Mouse (Mus musculus) stomach, embryonic 15.5 days (tissue): ENCODE data around the gene Rfx4. TPM values are rescaled to one million over a fixed set of nuclear protein-coding genes. Genes with fewer than 3 reads are reported as not detected.

ENCODE experiments used
- ATAC-seq: fragments of 200-750 bp; cut with Nextera tagmentation; 2 replicates; pipeline ENCODE4 v1.8.0; 2017; ENCODE audit warnings: low read depth, moderate number of reproducible peaks, moderate TSS enrichment; ENCODE audit not compliant: insufficient read depth, low FRiP score
- H3K27ac ChIP-seq: fragments of 300-500 bp; sonication (generic); 2 replicates; pipeline ENCODE4 v1.5.1; 2015; ENCODE audit warnings: mild to moderate bottlenecking, inconsistent platforms
- H3K27me3 ChIP-seq: fragments of 300-500 bp; sonication (generic); replicated peaks from 2 replicates; pipeline ENCODE4 v1.6.1; 2015; ENCODE audit warnings: inconsistent platforms
- H3K36me3 ChIP-seq: fragments of 300-500 bp; sonication (generic); 2 replicates; pipeline ENCODE4 v1.6.1; 2015; ENCODE audit warnings: inconsistent platforms
- H3K4me1 ChIP-seq: fragments of 300-500 bp; sonication (generic); 2 replicates; pipeline ENCODE4 v1.6.1; 2015; ENCODE audit warnings: inconsistent platforms
- H3K4me2 ChIP-seq: fragments of 300-500 bp; sonication (generic); 2 replicates; pipeline ENCODE4 v1.6.1; 2015; ENCODE audit warnings: mild to moderate bottlenecking, inconsistent platforms
- H3K4me3 ChIP-seq: fragments of 300-500 bp; sonication (generic); replicated peaks from 2 replicates; pipeline ENCODE4 v1.5.1; 2015; ENCODE audit warnings: inconsistent platforms
- H3K9ac ChIP-seq: fragments of 300-500 bp; sonication (generic); 2 replicates; pipeline ENCODE4 v1.6.1; 2015; ENCODE audit warnings: inconsistent platforms
- H3K9me3 ChIP-seq: fragments of 300-500 bp; sonication (generic); 2 replicates; pipeline ENCODE4 v1.6.1; 2016; ENCODE audit warnings: inconsistent platforms
- WGBS: fragments of 180-500 bp; shearing (Covaris S2); methylation state at CpG from one replicate; pipeline ENCODE4 v1.1.7; 2015; 5-methylcytosine and 5-hydroxymethylcytosine counted together
- polyA plus RNA-seq: library from polyadenylated mRNA; unstranded; fragments of >200 nt; fragmentation: Nextera tagmentation; extraction: Ambion mirVana; gene quantifications from 2 replicates; pipeline ENCODE4 v1.2.1, GENCODE M21; 2015

The Rfx4 gene
- 0.04 and 0.08 TPM in 2 replicates for polyA plus RNA-seq

DNA sequence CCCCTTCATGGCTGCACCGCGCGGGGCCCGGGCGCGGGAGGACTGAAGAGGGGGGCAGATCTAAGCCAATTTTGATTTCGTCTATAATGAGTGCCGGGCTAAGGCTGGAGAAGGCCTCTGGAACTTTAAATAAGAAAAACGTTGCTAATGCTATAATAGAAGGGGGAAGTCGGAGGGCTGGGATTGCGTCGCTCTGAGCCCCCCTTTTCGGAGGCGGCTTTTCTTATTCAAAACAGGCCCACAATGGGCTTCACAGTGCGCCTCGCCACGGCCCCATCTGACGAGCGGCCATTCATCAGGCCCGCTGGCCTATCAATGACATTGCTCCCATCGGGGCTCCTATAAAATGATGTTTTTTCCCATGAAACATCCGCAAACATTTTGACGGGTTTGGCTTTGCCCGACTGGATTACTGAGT lies at the start of gene Rfx4:
TSS of gene Rfx4 (plus strand) at position 277 of the 418 bp plus-strand sequence.
- WGBS: 2% methylated on average over 24 of the region's 24 CpGs
- Histone ChIP-seq H3K27me3 (peaks cover 90% of the 10 kb centered on the region), H3K9me3 (no peaks in the 10 kb centered on the region), H3K36me3 (no peaks in the 10 kb centered on the region), H3K27ac (no peak within 1 kb of the TSS), H3K4me3 (peak within 1 kb of the TSS; percentile 34), H3K4me2 (peak within 1 kb of the TSS; percentile 60), H3K9ac (no peak within 1 kb of the TSS), H3K4me1 (peaks cover 41% of the 10 kb centered on the region)
- ATAC-seq: no peak

DNA sequence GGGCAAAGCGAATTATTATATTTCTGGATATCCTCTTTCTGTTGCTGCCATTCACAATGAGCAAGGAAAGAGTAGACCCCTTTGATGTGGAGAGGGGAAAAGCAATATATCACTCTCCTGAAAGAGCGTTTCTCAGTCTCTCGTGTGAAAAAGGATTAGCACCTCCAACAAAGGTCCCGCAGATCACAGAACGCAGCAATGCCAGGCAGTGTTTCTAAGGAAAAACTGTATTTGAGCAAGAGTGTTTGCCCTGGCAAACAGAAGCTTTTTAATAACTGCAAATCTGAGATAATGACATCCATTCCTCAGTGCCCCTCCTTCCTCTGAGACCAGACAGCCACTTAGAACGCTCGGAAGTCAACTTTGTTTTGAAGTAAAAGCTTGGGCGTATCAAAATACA lies 49.3 kb upstream of the Rfx4 start:
- H3K27me3 ChIP-seq: no peaks in the 10 kb centered on the region
- no peak overlapping the region for H3K4me3 ChIP-seq
- H3K4me1 ChIP-seq: no peaks in the 10 kb centered on the region; the same call in 1 of the 2 replicates
- no peaks in the 10 kb centered on the region for H3K9me3 ChIP-seq
- no peaks in the 10 kb centered on the region for H3K36me3 ChIP-seq
- no peak overlapping the region for H3K27ac ChIP-seq
- H3K9ac ChIP-seq: no peak overlapping the region
- no peak for ATAC-seq
- 37% methylated on average over 8 of the region's 8 CpGs for WGBS
- no peak overlapping the region for H3K4me2 ChIP-seq

DNA sequence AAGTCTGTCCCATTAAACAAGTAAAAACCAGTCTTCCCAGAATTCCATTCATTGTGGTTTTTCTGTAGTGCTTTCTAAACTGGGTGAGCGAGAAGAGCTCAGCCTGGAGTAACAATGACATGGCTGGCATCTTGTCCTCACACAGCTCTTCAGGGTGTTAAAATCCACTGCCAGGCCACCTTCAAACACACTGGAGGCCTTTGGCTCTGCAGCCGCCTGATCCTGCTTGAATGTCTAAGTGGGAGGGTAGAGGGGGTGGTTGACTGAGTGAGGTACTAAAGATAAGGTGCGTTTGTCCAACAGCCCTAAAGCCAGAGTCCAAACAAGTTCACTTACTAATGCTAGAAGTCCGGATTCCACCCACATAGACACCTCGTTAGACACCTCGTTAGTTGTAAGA lies 48.6 kb upstream of the Rfx4 start:
- H3K4me2 ChIP-seq: no peak overlapping the region
- WGBS: 50% methylated on average over 6 of the region's 6 CpGs
- no peaks in the 10 kb centered on the region for H3K27me3 ChIP-seq
- H3K27ac ChIP-seq: no peak overlapping the region
- H3K4me3 ChIP-seq: no peak overlapping the region
- ATAC-seq: peak; percentile 18; the same call in 1 of the 2 replicates
- H3K4me1 ChIP-seq: no peaks in the 10 kb centered on the region; the same call in 1 of the 2 replicates
- no peaks in the 10 kb centered on the region for H3K36me3 ChIP-seq
- H3K9me3 ChIP-seq: no peaks in the 10 kb centered on the region
- H3K9ac ChIP-seq: no peak overlapping the region

DNA sequence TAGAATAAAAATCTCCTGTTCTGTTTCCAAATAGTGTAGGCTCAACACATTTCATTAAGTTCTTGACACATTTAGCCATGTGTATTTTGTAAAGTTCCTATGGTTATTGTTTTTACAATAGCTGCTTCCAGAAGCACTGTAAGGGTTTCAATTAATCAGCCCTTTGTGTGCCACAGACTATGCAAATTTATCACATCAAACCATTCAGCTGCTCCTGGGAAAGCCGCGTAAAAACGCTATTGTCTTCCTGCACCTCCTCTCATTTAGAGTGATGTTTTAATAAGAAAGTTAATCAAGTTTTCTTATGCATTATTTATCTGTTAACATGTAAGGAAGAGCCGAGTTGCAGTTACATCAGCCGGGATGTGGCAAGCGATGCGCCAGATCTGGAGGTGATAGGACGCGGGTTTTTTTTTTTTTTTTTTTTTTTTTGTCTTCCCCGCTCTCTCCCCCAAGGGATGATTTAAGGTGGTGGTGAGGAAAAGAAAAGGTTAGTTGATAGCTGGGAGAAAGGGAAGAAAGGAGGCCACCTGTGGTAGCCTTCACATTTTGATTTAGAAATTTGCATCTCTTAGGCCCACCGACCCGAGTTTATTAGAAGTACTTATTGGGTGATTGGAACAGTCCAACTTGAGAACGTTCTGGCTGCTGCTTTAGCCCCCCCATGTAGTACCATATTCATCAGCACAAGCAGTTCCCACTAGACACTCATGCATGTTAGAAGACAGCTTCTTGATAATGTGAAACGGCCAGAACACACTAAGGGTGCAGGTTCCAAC lies 47.9 kb upstream of the Rfx4 start:
- H3K4me1 ChIP-seq: no peaks in the 10 kb centered on the region; the same call in 1 of the 2 replicates
- 70% methylated on average over 14 of the region's 14 CpGs for WGBS
- H3K9me3 ChIP-seq: no peaks in the 10 kb centered on the region
- no peak overlapping the region for H3K27ac ChIP-seq
- no peaks in the 10 kb centered on the region for H3K36me3 ChIP-seq
- no peak for ATAC-seq
- H3K9ac ChIP-seq: no peak overlapping the region
- no peaks in the 10 kb centered on the region for H3K27me3 ChIP-seq
- no peak overlapping the region for H3K4me2 ChIP-seq
- H3K4me3 ChIP-seq: no peak overlapping the region

DNA sequence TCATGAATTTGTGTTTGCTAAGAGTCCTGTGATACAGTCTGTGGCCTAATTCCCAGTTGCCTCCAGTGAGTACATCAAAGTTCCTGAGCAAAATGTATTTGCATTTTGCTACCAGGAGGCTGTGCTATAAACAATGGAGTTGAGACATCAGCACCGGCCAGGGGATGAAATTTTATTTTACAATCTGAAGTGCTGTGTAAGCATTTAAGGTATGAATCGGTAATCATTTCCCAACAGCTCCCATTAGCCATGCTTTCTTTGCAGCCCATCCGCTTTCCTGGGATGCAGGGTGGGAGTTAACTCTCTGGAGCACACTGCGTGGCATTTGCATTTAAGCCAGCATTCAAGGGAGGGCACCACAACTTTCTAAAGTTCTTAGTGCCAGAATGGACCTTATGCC lies 45.7 kb upstream of the Rfx4 start:
- no peaks in the 10 kb centered on the region; the same call in 1 of the 2 replicates for H3K4me1 ChIP-seq
- no peaks in the 10 kb centered on the region for H3K9me3 ChIP-seq
- no peaks in the 10 kb centered on the region for H3K27me3 ChIP-seq
- H3K4me3 ChIP-seq: no peak overlapping the region
- no peak overlapping the region for H3K27ac ChIP-seq
- WGBS: 52% methylated on average over 4 of the region's 4 CpGs
- ATAC-seq: no peak
- no peak overlapping the region for H3K4me2 ChIP-seq
- 0 out of 2 replicates have a peak, but pooled peaks cover 3% of the 10 kb centered on the region for H3K36me3 ChIP-seq
- H3K9ac ChIP-seq: no peak overlapping the region

DNA sequence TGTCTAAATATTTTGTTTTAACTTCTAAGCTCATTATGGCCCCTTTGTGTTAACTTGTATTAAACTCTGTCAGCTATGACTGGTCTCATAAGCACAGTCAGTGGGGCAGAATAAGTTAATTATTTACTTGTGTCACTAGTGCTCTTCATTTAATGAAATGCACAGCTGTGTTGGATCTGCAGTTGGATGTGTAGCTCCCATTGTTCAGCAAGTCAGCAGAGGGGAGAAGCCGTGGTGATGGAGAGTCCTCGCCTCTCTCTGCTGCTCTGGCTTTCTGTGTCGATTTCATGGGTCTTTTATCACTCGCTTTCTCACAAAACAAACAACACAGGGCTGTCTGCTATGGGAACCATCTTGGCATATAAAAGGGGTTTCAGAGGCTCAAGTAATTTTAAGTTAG lies 45.0 kb upstream of the Rfx4 start:
- Histone ChIP-seq H3K27ac (no peak overlapping the region), H3K4me3 (no peak overlapping the region), H3K27me3 (no peaks in the 10 kb centered on the region), H3K36me3 (peaks cover 3% of the 10 kb centered on the region; the same call in 1 of the 2 replicates), H3K4me1 (no peaks in the 10 kb centered on the region; the same call in 1 of the 2 replicates), H3K4me2 (no peak overlapping the region), H3K9ac (no peak overlapping the region), H3K9me3 (no peaks in the 10 kb centered on the region)
- ATAC-seq: no peak; the same call in 1 of the 2 replicates
- 39% methylated on average over 4 of the region's 4 CpGs for WGBS

DNA sequence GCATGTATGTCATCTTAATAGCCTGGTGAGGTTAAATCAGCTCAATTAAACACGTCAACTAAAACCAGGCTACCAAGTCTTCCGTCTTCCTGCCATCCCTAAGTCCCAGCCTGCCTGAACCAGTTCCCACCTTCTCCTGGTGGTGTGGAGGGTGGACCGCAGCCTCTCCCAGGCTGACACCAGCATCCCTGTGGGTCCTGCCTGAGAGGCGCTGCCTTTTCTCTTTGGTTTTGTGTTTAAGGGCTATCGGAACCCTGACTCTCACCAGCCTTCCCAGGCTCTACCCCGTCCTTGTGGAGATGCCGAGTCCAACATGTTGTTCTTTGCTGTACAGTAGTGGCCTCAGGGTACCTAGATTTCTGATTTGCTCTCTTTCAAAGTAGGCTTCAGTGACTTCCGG lies 44.4 kb upstream of the Rfx4 start:
- no peak for ATAC-seq
- WGBS: 70% methylated on average over 8 of the region's 8 CpGs
- Histone ChIP-seq H3K4me3 (no peak overlapping the region), H3K4me1 (no peaks in the 10 kb centered on the region; the same call in 1 of the 2 replicates), H3K9ac (no peak overlapping the region), H3K9me3 (no peaks in the 10 kb centered on the region), H3K27me3 (no peaks in the 10 kb centered on the region), H3K4me2 (no peak overlapping the region), H3K36me3 (peaks cover 3% of the 10 kb centered on the region), H3K27ac (no peak overlapping the region)

DNA sequence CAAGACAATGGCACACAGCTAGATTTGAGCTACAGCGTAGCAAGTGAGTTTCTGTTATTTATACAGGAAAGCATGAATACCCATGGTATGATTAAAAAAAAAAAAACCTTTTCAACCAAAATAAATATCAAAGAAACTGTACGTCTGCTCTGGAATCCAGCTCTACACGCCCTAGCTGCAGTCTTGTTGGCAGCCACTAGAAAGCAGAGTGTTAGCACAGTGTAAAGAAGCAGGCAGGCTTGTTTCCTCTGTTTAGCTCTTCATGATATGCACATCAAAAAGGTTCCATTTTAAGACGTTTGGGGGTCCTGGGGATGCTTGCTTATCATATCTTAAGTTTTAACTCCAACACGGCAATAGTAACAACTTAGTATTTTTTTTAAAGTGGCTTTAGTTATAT lies 43.9 kb upstream of the Rfx4 start:
- 64% methylated on average over 5 of the region's 5 CpGs for WGBS
- H3K9ac ChIP-seq: no peak overlapping the region
- H3K27ac ChIP-seq: no peak overlapping the region
- no peaks in the 10 kb centered on the region for H3K4me1 ChIP-seq
- H3K4me3 ChIP-seq: no peak overlapping the region
- no peaks in the 10 kb centered on the region for H3K9me3 ChIP-seq
- no peak for ATAC-seq
- H3K36me3 ChIP-seq: peaks cover 3% of the 10 kb centered on the region
- no peaks in the 10 kb centered on the region for H3K27me3 ChIP-seq
- H3K4me2 ChIP-seq: no peak overlapping the region

DNA sequence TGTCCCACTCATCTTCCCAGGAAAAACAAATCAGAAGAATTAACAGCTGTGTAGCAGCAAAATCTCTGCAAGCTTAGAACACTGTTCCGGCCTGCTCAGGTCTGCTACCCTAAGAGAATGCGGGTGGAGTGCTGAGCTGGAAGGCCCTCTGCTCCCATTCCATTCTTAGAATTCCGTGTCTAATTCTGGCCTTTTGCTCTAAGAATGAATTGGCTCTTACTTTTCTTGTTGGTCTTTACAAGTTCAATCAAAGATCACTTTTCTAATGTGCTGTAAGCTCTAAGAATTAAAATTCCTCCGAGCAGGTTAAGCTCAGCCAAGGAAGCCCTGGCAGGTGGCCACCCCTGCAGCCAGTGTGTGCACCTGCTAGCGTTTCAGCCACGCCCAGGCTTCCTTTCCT lies 43.3 kb upstream of the Rfx4 start:
- Histone ChIP-seq H3K9ac (no peak overlapping the region), H3K4me3 (no peak overlapping the region), H3K36me3 (peaks cover 3% of the 10 kb centered on the region), H3K27ac (no peak overlapping the region), H3K4me2 (no peak overlapping the region), H3K9me3 (no peaks in the 10 kb centered on the region), H3K4me1 (no peaks in the 10 kb centered on the region), H3K27me3 (no peaks in the 10 kb centered on the region)
- ATAC-seq: no peak
- 75% methylated on average over 6 of the region's 6 CpGs for WGBS

DNA sequence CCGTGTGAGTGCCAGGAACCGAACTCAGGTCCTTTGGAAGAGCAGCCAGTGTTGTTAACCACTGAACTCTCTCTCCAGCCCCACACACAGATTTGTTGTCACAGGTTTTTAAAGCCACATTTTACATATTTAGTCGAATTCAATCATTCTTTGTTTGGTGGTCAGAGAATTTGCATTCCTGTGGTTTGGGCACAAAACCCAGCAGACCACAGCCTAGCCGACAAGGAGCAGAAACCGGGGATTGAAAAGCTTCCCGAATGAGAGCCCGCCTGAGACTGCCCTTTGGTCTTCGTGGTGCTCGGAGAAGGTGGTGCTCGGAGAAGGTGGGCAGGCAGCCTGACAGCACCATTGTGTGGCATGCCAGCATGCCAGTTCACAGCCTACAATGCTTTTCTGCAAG lies 42.8 kb upstream of the Rfx4 start:
- no peaks in the 10 kb centered on the region for H3K4me1 ChIP-seq
- no peak overlapping the region for H3K4me2 ChIP-seq
- no peak overlapping the region for H3K27ac ChIP-seq
- H3K9me3 ChIP-seq: no peaks in the 10 kb centered on the region
- no peaks in the 10 kb centered on the region for H3K27me3 ChIP-seq
- no peak overlapping the region for H3K4me3 ChIP-seq
- no peak overlapping the region for H3K9ac ChIP-seq
- ATAC-seq: no peak
- 74% methylated on average over 10 of the region's 10 CpGs for WGBS
- peaks cover 3% of the 10 kb centered on the region for H3K36me3 ChIP-seq

DNA sequence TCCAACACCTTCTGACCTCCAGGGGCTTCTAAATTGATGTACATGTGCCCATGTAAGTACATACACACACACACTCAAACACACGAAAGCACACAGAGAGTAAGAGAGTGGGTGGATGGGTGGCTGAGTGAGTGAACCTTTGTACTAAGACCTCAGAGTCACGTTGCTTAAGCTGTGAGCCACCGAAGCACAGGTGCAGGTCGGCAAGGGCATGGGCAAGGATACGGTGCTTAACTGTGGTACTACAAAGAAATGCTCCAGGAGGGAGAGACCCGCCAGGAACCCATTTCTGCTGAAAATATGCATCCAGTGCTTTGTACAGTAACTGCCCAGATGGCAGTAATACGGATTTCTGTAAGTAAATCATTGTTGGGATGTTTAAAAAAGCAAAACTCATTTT lies 40.2 kb upstream of the Rfx4 start:
- 91% methylated on average over 7 of the region's 7 CpGs for WGBS
- no peak overlapping the region for H3K4me2 ChIP-seq
- no peak overlapping the region for H3K4me3 ChIP-seq
- H3K27ac ChIP-seq: no peak overlapping the region
- H3K4me1 ChIP-seq: no peaks in the 10 kb centered on the region
- H3K36me3 ChIP-seq: peaks cover 8% of the 10 kb centered on the region
- H3K27me3 ChIP-seq: no peaks in the 10 kb centered on the region
- H3K9ac ChIP-seq: no peak overlapping the region
- no peak for ATAC-seq
- no peaks in the 10 kb centered on the region for H3K9me3 ChIP-seq

DNA sequence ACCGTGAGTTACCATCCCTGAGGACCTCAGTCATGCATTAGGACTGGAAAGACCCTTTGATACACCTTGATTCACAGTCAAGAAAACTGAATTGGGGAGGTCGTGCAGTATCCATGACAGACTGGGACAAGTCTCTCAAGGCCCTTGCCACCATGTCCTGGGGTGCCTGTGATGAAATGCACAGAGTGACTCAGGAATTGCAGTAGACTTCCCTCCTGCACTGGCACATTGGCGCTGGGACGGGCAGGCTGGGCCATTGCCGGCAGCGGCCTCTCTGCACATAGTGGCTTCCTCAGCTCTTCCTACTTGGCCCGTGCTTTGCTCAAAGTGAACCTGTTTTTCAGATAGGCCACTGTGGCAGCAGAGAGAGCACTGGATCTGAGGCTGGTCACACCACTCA lies 39.3 kb upstream of the Rfx4 start:
- ATAC-seq: no peak
- H3K27me3 ChIP-seq: no peaks in the 10 kb centered on the region
- no peak overlapping the region for H3K27ac ChIP-seq
- H3K9me3 ChIP-seq: no peaks in the 10 kb centered on the region
- WGBS: 94% methylated on average over 7 of the region's 7 CpGs
- H3K4me3 ChIP-seq: no peak overlapping the region
- no peaks in the 10 kb centered on the region for H3K4me1 ChIP-seq
- no peak overlapping the region for H3K9ac ChIP-seq
- no peak overlapping the region for H3K4me2 ChIP-seq
- peaks cover 14% of the 10 kb centered on the region for H3K36me3 ChIP-seq
